Mouse (Mus musculus) kidney, postnatal 36 days (tissue): ENCODE measurements around the gene Adamts17.
A peak's percentile ranks its signal among the peaks of the same experiment; 100 is the strongest.

Source experiments
- DNase-seq, 2 experiments: peaks; one replicate each; pipeline ENCODE4 v3.0.0; 2021 to 2022; ENCODE audit warnings: mixed read lengths in 2 of 2

Adamts17 gene

DNA sequence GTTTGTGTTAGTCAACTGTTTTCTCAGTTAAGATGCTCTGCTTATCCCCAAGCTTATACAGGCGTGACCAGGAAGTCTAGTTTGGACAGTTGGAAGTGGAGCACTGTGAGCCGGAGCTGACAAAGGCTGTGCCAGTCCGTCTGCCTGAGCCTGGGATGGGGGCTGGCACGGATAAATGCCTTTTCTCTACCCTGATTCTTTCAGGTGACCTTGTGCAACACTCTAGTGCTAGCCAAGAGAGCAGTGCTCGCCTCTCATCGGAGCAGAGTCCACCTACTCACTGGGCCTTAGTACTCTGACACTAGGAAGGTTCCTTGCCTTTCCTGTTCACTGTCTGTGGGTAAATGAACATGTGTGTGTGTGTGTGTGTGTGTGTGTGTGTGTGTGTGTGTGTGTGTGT is 95.5 kb downstream of the Adamts17 start:
- no peak for DNase-seq

DNA sequence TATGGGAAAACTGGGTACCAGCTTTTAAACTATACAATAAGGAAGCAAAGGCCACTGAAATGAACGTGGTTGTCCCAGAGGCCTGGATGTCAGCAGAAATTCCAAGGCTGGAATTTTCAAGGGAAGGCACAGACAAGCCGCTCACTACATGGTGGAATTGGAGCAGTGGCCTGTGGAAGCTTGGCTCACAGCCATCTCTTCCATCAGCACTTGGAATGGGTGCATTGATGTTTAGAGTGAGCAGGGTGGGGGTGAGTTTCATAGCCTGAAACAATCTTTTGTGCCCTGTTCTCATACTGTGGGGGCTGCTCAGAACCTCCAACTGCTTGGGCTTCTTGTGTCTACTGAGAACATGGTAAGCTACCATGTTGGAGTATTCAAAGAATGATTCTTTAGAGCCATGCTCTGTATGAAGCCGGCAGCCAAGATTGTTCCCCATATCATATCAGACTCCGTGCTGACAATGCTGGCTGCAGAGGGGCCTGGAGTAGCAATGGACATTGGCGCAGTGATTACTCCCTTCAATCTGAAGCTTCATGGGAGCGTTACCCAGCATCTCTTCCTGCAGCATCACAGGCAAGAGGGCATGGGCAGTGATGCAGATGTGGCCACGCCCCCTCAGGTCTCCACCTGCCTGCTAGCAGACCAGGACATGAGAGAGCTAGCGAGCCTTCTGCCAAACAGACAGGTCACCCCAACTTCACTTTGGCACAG is 96.7 kb downstream of the Adamts17 start:
- peak in 1 of 2 experiments; percentile 35 for DNase-seq

DNA sequence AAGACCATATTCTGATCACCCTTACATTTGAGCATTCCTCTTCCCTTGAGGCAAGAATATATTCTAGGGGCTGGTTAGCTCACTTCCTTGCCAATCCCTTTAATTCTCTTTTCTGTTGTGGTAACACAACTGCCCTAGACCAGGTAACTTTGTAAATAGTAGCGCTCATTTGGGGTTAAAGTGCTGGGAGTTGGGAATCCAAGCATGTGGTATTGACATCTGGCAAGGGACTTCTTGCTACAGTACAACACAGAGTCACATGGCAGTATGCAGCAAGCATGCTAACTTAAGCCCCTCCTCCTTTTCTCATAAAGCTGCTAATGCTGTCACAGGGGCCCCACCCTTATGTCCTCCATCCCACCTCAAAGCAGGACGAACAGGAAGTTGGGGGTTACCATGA is 97.4 kb downstream of the Adamts17 start:
- no peak for DNase-seq

DNA sequence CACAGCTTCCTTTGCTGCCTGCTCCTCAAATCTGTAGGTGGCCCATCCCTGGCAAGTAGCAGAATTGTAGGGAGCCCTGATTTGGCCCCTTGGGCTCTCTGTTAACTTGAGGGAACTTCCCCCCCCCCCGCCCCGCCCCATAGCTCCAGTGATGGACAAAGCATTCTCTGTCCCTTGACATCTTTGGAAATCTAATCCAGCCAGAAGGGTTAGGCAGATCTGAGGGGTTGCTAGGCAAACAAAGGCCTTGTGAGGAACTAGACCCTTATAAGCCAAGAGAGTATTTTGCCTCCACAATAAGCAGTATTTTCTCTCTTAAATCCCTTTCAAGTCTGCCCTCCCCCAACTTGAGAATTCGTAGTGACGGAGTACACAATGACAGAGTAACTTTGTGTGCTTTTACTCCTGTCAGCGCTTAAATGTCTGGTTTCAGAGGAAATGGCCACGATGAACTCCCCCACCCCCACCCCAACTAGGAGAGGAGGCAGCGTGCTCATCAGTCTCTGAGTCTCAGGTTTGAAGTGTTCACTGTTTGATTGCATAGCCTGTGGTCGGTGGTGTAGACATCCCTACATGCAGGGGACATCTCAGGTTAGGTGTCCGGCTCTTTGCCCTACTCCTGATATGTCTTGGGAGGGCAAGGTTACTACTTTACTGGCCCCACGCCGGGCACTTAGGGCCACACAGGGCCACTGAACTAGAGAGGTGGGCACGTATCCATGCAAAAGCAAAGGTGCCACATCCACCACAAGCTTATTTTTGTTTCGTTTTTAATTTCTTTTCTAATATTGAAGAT is 99.7 kb downstream of the Adamts17 start:
- no peak for DNase-seq

GRCm38 (mm10) chr7:66940761-66941160 is 101.2 kb downstream of the Adamts17 start:
- no peak for DNase-seq

DNA sequence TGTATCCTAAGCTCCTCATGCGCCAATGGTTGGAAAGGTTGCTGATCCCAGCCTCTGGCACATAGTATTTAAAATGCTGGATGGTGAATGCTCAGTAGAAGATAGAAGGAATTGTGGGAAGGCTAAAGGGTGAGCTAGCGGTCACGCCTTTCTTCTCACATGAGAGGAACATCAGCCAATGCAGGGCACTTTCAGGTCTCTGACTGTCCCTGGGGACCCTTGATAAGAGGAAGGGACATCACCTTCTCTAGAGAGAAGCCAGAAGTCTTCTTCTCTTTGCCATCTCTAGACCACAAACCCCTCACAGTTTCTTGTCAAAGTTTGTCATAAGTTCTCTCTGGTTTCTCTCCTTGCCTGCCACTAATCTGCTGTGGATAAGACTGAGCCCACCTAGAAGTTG is 109.5 kb downstream of the Adamts17 start:
- no peak for DNase-seq

GRCm38 (mm10) chr7:66952921-66953320 is 113.4 kb downstream of the Adamts17 start:
- DNase-seq: no peak

- no peak for DNase-seq
Measured at GRCm38 (mm10) chr7:66954073-66954472, 114.5 kb downstream of the Adamts17 start.

DNA sequence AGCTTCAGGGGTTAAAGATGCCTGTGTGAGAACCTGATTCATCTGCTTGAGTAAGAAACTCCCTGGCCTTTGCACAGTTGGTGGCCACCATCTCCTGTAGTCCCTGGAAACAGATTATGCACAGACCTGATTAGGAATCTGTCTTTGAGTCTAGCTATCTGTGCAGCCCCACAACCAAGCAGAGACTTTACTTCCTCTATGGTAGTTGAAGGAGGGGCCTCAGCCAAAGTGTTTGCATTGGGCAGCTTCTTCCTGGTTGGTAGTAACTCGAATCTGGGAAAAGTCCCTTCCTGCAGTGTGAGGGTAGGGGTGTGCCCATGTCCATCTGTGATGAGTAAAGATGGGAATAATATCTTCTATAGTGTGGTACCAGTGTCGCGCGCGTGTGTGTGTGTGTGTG is 115.2 kb downstream of the Adamts17 start:
- no peak for DNase-seq

- peak; percentile 30 to 37 for DNase-seq
Measured at GRCm38 (mm10) chr7:66955455-66955919, 116.0 kb downstream of the Adamts17 start.

DNA sequence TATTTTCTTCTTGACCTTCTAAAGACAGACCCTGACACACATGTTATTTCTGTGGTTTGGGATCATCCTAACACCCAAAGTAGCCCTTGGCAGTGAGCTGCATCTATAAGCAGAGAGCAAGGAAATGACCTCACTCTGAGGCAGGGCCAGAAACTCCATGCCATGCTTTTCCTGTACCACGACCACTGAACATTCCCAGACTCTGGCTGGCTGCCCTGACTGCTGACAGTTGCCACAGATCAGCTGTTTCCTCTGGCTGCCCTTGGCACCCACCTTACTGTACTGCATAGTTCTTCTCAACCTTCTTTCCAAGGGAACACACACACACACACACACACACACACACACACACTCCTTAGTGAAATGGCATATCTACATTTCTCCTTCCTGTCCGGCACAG is 116.4 kb downstream of the Adamts17 start:
- DNase-seq: peak; percentile 39 to 56

GRCm38 (mm10) chr7:66957764-66958163 is 118.2 kb downstream of the Adamts17 start:
- DNase-seq: no peak

GRCm38 (mm10) chr7:66960246-66961033 is 120.9 kb downstream of the Adamts17 start:
- no peak for DNase-seq

DNA sequence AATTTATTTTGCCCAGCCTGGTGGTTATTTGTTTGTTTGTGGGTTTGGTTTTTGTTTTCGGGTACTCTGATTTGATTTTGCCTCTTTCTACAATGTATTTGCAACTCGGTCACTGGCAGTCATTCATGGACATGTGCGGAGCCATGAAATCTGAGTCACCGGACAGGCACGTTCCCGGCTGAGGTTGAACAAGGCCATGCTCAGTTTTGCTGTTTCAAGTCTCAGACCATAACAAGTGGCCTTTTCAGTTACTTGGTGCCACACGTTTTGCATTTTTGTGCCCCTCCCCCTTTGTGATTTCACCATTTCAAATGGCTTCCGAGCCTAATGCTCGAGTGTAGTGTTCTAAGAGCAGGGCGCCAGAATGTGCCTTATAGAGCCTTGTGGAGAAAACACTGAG is 123.2 kb downstream of the Adamts17 start:
- no peak for DNase-seq

GRCm38 (mm10) chr7:66963541-66963940 is 124.0 kb downstream of the Adamts17 start:
- no peak for DNase-seq

GRCm38 (mm10) chr7:66966541-66967205 is 127.1 kb downstream of the Adamts17 start:
- DNase-seq: no peak

DNA sequence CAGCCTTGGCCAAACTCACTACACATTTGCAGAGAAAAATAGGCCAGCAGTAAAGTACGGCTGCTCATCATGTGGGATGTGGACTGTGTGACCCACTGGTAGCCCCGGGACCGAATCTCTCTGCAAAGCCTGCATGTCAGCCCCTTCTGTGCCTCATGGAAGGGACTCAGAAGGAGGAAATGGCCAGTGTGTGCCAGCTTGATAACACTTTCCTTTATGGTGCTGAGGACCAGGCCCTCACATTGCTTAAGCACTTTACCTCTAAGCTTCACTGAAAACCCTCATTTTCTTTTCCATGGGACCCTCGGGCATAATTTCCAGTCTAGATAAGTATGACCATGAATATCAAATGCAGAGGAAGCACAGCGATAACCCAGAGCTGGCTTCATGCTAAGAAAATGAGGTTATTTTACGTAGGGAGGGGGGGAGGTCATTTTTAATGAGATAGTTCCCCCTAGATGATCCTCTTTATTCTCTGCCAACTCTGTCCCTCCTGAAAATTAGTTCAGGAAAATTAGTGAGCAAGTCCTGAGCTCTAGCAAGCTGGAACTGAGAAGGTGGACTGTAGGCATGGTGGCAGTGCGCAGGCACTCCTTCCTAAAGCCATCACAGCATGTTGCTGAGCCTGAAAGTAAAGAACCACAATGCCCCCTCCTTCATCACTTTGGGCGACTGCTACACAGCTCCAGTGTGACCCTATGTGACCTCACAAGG is 127.8 kb downstream of the Adamts17 start:
- no peak for DNase-seq

- no peak for DNase-seq
Measured at GRCm38 (mm10) chr7:66968661-66969060, 129.1 kb downstream of the Adamts17 start.

DNA sequence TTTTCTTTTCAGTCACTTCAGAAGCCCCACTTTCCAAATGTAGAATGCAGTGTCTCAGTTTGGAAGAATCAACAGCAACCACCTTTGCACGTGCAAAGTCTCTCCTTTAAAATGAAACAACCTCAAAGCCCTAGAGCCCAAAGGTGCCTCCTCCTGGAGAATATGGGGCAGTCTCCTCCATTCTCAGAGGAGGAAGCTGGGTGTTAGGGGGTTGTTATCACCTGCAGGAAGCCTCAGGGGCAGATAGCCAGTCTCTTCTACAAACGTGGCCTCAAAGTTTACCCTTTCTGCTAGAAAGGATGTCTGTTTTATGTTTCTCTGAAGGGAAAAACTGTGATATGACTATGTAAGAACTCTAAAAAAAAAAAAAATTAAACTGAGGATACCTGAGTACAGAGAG is 129.7 kb downstream of the Adamts17 start:
- no peak for DNase-seq

GRCm38 (mm10) chr7:66970235-66970634 is 130.7 kb downstream of the Adamts17 start:
- no peak for DNase-seq

DNA sequence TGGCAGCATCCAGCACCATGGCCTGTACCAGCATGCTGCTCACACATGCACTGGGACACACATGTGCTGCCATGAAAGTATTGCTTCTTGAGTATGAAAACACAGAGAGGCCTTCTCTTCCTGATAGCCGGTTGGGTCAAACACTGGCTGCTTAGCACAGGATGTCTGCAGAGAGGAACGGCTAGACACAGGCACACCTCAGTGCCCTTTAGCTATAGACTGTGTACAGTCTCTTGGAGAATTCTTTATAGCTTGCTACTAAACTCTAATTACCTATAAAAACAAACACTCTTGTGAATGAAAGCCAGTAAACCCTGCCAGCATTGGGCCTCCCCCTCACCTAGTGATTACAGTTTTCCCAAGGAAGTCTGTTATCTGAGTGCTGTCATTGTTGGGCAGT is 131.4 kb downstream of the Adamts17 start:
- DNase-seq: no peak

DNA sequence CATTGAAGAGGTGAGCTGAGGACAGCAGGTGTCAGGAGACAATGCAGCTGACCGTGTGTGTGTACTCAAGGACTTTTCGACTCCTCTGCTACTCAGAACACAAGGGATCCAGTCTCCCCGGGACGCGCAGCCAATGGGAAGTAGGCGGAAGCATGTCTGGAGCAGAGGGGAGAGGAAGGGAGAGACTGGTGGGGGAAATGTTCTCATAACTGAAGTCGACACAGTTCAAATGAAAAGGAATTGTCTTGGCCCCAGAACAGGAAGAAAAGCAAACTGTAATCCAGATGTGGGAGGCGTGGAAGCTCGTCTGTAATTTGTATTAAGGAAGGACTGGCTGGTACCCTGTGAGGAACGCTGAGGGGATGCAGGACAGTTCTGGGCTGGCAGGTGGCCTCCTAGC is 135.3 kb downstream of the Adamts17 start:
- no peak for DNase-seq
